Mouse (Mus musculus): ENCODE measurements around the gene Msrb2. TPM values are rescaled to one million over a fixed set of nuclear protein-coding genes. Genes with fewer than 3 reads are reported as not detected.

Gene Msrb2
- 9.9 and 10.2 TPM in 2 replicates for polyA plus RNA-seq (2015; fragmentation: Nextera tagmentation; extraction: Ambion mirVana)

GRCm38 (mm10) chr2:19371390-19372158, at the start of gene Msrb2:
Msrb2 (plus strand) TSS chr2:19371440.
- no peaks in the 10 kb centered on the region for H3K27me3 ChIP-seq (ENCODE audit: insufficient read depth, low read length)
- no peaks in the 10 kb centered on the region for H3K4me1 ChIP-seq (ENCODE audit: insufficient read depth)
- H3K9ac ChIP-seq (replicated peaks), result peak within 1 kb of the TSS; percentile 85
- DNase-seq (peak; percentile 87), ATAC-seq (peak; percentile 89)
- H3K4me2 ChIP-seq (ENCODE audit: low read depth, low read length), result peak within 1 kb of the TSS; percentile 77
- H3K4me3 ChIP-seq (ENCODE audit: low read depth, low read length), result peak within 1 kb of the TSS; percentile 75
- no peaks in the 10 kb centered on the region for H3K36me3 ChIP-seq (replicated peaks; ENCODE audit: insufficient read depth, low read length)
- peak within 1 kb of the TSS; percentile 85 for H3K27ac ChIP-seq (ENCODE audit: low read depth)
- TF ChIP-seq CTCF (IDR thresholded peaks at IDR 0.05; ENCODE audit: low read depth) (peak; percentile 78), EP300 (IDR thresholded peaks at IDR 0.05; ENCODE audit: low read depth) (no peak)
- WGBS (ENCODE audit: insufficient replicate concordance), result under 1% methylated on average over 37 of the region's 39 CpGs
- H3K9me3 ChIP-seq (ENCODE audit: low read length), result no peaks in the 10 kb centered on the region

- DNase-seq (no peak), ATAC-seq (no peak)
- Histone ChIP-seq H3K27ac (ENCODE audit: low read depth) (no peak overlapping the region), H3K4me1 (ENCODE audit: insufficient read depth) (no peaks in the 10 kb centered on the region), H3K9me3 (ENCODE audit: low read length) (no peaks in the 10 kb centered on the region), H3K36me3 (replicated peaks; ENCODE audit: insufficient read depth, low read length) (no peaks in the 10 kb centered on the region), H3K4me3 (ENCODE audit: low read depth, low read length) (no peak overlapping the region), H3K9ac (replicated peaks) (no peak overlapping the region), H3K4me2 (ENCODE audit: low read depth, low read length) (no peak overlapping the region), H3K27me3 (ENCODE audit: insufficient read depth, low read length) (no peaks in the 10 kb centered on the region)
- TF ChIP-seq EP300 (IDR thresholded peaks at IDR 0.05; ENCODE audit: low read depth) (no peak), CTCF (IDR thresholded peaks at IDR 0.05; ENCODE audit: low read depth) (no peak)
- WGBS (ENCODE audit: insufficient replicate concordance), result 80% methylated on average over 9 of the region's 9 CpGs
These were observed 48.8 kb upstream of the Msrb2 start for GRCm38 (mm10) chr2:19322448-19322847.

- DNase-seq (no peak), ATAC-seq (no peak)
- H3K36me3 ChIP-seq (replicated peaks; ENCODE audit: insufficient read depth, low read length), result no peaks in the 10 kb centered on the region
- H3K9ac ChIP-seq (replicated peaks), result no peak overlapping the region
- no peaks in the 10 kb centered on the region for H3K27me3 ChIP-seq (ENCODE audit: insufficient read depth, low read length)
- no peak overlapping the region for H3K27ac ChIP-seq (ENCODE audit: low read depth)
- H3K4me3 ChIP-seq (ENCODE audit: low read depth, low read length), result no peak overlapping the region
- no peaks in the 10 kb centered on the region for H3K4me1 ChIP-seq (ENCODE audit: insufficient read depth)
- no peak overlapping the region for H3K4me2 ChIP-seq (ENCODE audit: low read depth, low read length)
- TF ChIP-seq CTCF (IDR thresholded peaks at IDR 0.05; ENCODE audit: low read depth) (no peak), EP300 (IDR thresholded peaks at IDR 0.05; ENCODE audit: low read depth) (no peak)
- H3K9me3 ChIP-seq (ENCODE audit: low read length), result no peaks in the 10 kb centered on the region
- WGBS (ENCODE audit: insufficient replicate concordance), result 81% methylated on average over 1 of the region's 1 CpGs
These were observed 44.9 kb upstream of the Msrb2 start for GRCm38 (mm10) chr2:19326376-19326775.

DNA sequence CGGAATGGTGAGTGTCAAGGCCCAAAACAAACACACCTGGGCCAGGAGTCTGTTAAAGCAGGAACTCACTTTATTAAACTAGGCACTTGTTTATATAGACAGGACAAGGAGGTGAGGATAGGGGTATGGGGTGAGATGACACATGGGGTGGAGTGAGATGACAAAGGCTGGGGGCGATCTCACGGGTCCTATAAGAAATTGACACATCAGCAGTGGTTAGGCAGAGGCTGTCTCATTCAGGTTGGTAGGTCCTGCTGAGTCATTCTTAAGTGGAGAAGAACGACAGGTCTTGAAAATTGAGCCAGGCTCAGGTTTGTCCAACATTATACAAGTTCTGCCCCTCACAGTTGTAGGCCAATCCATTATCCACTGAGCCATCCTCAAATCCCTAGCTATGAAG, 43.4 kb upstream of the Msrb2 start:
- H3K4me3 ChIP-seq (ENCODE audit: low read depth, low read length), result no peak overlapping the region
- H3K27me3 ChIP-seq (ENCODE audit: insufficient read depth, low read length), result no peaks in the 10 kb centered on the region
- ATAC-seq (no peak), DNase-seq (no peak)
- H3K9ac ChIP-seq (replicated peaks), result no peak overlapping the region
- no peaks in the 10 kb centered on the region for H3K9me3 ChIP-seq (ENCODE audit: low read length)
- no peaks in the 10 kb centered on the region for H3K4me1 ChIP-seq (ENCODE audit: insufficient read depth)
- no peak overlapping the region for H3K4me2 ChIP-seq (ENCODE audit: low read depth, low read length)
- no peak for TF ChIP-seq EP300 (IDR thresholded peaks at IDR 0.05; ENCODE audit: low read depth)
- no peak for TF ChIP-seq CTCF (IDR thresholded peaks at IDR 0.05; ENCODE audit: low read depth)
- H3K27ac ChIP-seq (ENCODE audit: low read depth), result no peak overlapping the region
- H3K36me3 ChIP-seq (replicated peaks; ENCODE audit: insufficient read depth, low read length), result no peaks in the 10 kb centered on the region
- WGBS (ENCODE audit: insufficient replicate concordance), result 55% methylated on average over 4 of the region's 4 CpGs

DNA sequence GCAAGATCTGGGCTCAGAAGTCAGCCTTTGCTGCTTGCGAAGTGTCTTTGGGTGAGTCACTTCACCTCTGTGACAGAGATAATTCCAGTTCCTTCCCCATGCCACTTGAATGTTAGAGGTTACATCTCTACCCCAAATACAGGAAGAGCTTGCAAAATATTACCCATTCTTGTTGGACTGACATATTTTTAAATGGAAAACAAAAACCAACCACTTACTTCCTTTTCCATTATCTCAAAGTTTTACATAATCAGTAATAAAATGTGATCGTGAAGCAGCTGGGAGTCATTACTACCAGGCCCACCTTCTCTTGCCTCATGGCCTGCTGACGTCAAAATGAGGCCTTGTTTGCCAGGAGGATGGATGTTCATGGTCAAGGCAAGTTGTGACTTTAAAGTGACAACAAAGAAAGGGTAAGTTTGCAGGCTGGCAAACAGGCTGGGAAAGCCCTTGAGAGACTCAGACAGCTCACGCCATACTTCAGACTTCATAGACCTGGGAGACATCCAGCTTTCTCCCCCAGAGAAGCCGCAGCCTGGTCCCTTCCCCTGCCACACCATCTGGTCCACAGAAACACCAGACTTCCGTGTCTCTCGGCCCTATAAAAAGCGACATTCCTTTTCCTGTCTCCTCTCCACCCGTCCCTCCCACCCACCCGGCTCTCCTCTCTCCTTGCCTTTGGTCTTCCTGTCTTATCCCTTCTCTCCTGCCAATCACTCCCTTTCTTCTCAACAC, 27.2 kb upstream of the Msrb2 start:
- H3K4me1 ChIP-seq (ENCODE audit: insufficient read depth), result no peaks in the 10 kb centered on the region
- H3K9me3 ChIP-seq (ENCODE audit: low read length), result no peaks in the 10 kb centered on the region
- no peak for TF ChIP-seq EP300 (IDR thresholded peaks at IDR 0.05; ENCODE audit: low read depth)
- H3K9ac ChIP-seq (replicated peaks), result no peak overlapping the region
- 39% methylated on average over 10 of the region's 10 CpGs for WGBS (ENCODE audit: insufficient replicate concordance)
- H3K36me3 ChIP-seq (replicated peaks; ENCODE audit: insufficient read depth, low read length), result no peaks in the 10 kb centered on the region
- peak overlapping the region; percentile 38 for H3K4me2 ChIP-seq (ENCODE audit: low read depth, low read length)
- no peak overlapping the region for H3K4me3 ChIP-seq (ENCODE audit: low read depth, low read length)
- ATAC-seq (no peak), DNase-seq (no peak)
- no peaks in the 10 kb centered on the region for H3K27me3 ChIP-seq (ENCODE audit: insufficient read depth, low read length)
- no peak overlapping the region for H3K27ac ChIP-seq (ENCODE audit: low read depth)

DNA sequence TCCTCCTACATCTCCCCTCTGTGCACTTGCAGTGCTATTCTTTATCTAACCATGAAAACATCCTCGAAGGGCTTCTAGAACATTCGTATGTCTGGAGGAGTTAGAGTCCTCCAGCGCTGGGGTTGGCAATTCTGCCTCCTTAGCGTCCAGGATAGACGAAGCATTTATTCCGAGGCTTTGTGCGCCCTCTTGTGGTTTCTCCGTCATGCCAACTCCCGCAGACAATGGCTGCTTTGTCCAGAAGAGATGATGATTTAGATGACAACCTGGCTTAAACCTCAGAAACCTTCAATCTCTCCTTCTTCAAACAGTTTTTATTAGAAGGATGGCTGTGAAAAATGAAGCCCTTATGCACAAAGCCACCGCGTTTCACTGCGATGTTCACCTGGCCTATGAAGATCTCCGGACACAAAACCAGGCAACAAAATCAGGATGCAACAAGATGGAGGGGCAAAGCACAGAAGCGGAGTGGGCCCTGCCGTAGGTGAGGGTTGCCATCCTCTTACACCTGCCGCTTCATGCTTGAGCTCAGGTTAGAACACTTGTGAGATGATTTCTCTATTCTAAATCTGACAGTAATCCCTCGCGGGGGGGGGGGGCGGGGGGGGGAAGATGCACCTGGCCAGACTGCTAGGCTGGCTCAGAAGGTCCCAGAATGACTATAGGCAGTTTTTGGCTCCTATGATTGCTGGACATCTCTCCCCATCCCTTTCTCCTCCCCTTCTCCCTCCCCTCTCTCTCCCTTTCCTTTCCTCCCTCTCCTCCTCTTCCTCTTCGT, 26.4 kb upstream of the Msrb2 start:
- TF ChIP-seq CTCF (IDR thresholded peaks at IDR 0.05; ENCODE audit: low read depth) (peak; percentile 84), EP300 (IDR thresholded peaks at IDR 0.05; ENCODE audit: low read depth) (no peak)
- Histone ChIP-seq H3K27ac (ENCODE audit: low read depth) (no peak overlapping the region), H3K9ac (replicated peaks) (no peak overlapping the region), H3K36me3 (replicated peaks; ENCODE audit: insufficient read depth, low read length) (no peaks in the 10 kb centered on the region), H3K27me3 (ENCODE audit: insufficient read depth, low read length) (no peaks in the 10 kb centered on the region), H3K4me2 (ENCODE audit: low read depth, low read length) (peak overlapping the region; percentile 38), H3K4me3 (ENCODE audit: low read depth, low read length) (no peak overlapping the region), H3K9me3 (ENCODE audit: low read length) (no peaks in the 10 kb centered on the region), H3K4me1 (ENCODE audit: insufficient read depth) (no peaks in the 10 kb centered on the region)
- DNase-seq (peak; percentile 81), ATAC-seq (peak; percentile 36; the same call in 1 of the 2 replicates)
- 21% methylated on average over 18 of the region's 20 CpGs for whole genome bisulfite sequencing (ENCODE audit: insufficient replicate concordance)

All from liver, postnatal 0 days (tissue).